Mouse (Mus musculus): ENCODE data around the gene Mapkap1.

GRCm38 (mm10) chr2:34624076-34624475 lies 217.5 kb downstream of the Mapkap1 start:
- TF ChIP-seq CTCF (IDR thresholded peaks at IDR 0.05; ENCODE audit: low read depth) (no peak), EP300 (optimal IDR thresholded peaks at IDR 0.05) (no peak)

Data from stomach, postnatal 0 days (tissue).